Mouse (Mus musculus) lung, embryonic 16.5 days (tissue): ENCODE data around the gene Chpf. TPM values are rescaled to one million over a fixed set of nuclear protein-coding genes. Genes with fewer than 3 reads are reported as not detected.
A peak's percentile ranks its signal among the peaks of the same experiment; 100 is the strongest.

Experiments
- ATAC-seq: fragments of 200-750 bp; cut with Nextera tagmentation; 2 replicates; pipeline ENCODE4 v1.8.0; 2017; ENCODE audit warnings: low read depth, mild to moderate bottlenecking, moderate library complexity
- H3K27ac ChIP-seq: fragments of 300-500 bp; sonication (generic); 2 replicates; pipeline ENCODE4 v1.5.1; 2014; ENCODE audit warnings: mild to moderate bottlenecking, control low read depth, low read length
- H3K27me3 ChIP-seq: fragments of 300-500 bp; sonication (generic); 2 replicates; pipeline ENCODE4 v1.6.1; 2014; ENCODE audit warnings: low read depth, low read length, mixed read lengths; ENCODE audit not compliant: control insufficient read depth, insufficient read depth
- H3K36me3 ChIP-seq: fragments of 300-500 bp; sonication (generic); 2 replicates; pipeline ENCODE4 v1.6.1; 2014; ENCODE audit warnings: low read length; ENCODE audit not compliant: control insufficient read depth, insufficient read depth
- H3K4me1 ChIP-seq: fragments of 300-500 bp; sonication (generic); replicated peaks from 2 replicates; pipeline ENCODE4 v1.6.1; 2014; ENCODE audit warnings: low read length, mixed read lengths; ENCODE audit not compliant: control insufficient read depth, insufficient read depth
- H3K4me2 ChIP-seq: fragments of 300-500 bp; sonication (generic); 2 replicates; pipeline ENCODE4 v1.6.1; 2014; ENCODE audit warnings: low read depth, low read length, control low read depth
- H3K4me3 ChIP-seq: fragments of 300-500 bp; sonication (generic); 2 replicates; pipeline ENCODE4 v1.5.1; 2014; ENCODE audit warnings: mild to moderate bottlenecking, low read length, control low read depth
- H3K9ac ChIP-seq: fragments of 300-500 bp; sonication (generic); 2 replicates; pipeline ENCODE4 v1.6.1; 2014; ENCODE audit warnings: low read length, control low read depth
- H3K9me3 ChIP-seq: fragments of 300-500 bp; sonication (generic); 2 replicates; pipeline ENCODE4 v1.6.1; 2016; ENCODE audit warnings: low read length; ENCODE audit not compliant: control insufficient read depth
- WGBS: fragments of 180-500 bp; shearing (Covaris S2); extraction: QIAGEN DNeasy Blood & Tissue Kit; methylation state at CpG from one replicate; pipeline ENCODE4 v1.1.7; 2014; 5-methylcytosine and 5-hydroxymethylcytosine counted together
- polyA plus RNA-seq: library from polyadenylated mRNA; unstranded; fragments of >200 nt; fragmentation: Nextera tagmentation; extraction: Ambion mirVana; gene quantifications from 2 replicates; pipeline ENCODE4 v1.2.1, GENCODE M21; 2015

Gene Chpf
- polyA plus RNA-seq, 1 experiment from 2014 or later: 22.9 TPM

DNA sequence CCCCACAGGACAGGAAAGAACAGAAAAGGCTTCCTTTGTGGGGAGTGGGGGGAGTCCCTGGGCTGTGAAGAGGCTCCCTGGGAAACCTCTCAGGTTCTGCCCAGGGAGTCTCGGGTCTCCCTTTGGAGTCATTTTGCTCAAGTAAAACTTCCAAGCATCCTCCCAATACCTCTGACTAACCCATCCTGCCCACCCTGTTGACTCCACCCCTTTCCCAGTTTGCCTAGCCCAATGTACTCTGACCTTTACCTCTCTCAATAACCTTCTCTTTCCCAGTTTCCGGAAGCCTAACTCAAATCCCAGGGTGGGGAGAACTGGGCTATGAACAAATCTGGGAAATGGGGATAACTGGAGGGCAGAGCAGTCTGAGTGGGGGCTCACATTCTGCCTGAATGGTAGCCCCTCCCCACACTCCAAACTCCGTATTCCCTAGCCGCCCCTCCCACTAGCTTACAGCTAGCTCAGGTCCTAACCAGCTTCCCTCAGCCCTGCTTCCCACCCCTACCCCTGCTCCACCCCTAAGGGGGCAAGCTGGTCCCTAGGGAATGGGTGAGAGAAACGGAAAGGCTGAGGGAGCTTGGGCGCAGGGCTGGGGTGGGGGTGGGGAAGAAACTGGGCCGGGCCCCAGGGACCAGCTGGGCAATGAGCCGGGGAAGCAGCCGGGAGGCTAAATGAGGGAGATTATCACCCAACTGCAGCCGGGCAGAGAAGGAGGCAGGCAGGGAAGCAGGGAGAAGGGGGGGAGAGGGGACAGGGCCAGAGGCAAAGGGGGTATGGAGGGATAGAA is 31.6 kb downstream of the Chpf start:
- H3K4me1 ChIP-seq: peaks cover 55% of the 10 kb centered on the region
- no peak overlapping the region for H3K9ac ChIP-seq
- ATAC-seq: no peak
- no peaks in the 10 kb centered on the region; the same call in 1 of the 2 replicates for H3K36me3 ChIP-seq
- peak overlapping the region; percentile 29 for H3K4me2 ChIP-seq
- no peak overlapping the region for H3K27ac ChIP-seq
- H3K9me3 ChIP-seq: no peaks in the 10 kb centered on the region
- WGBS: 5% methylated on average over 10 of the region's 10 CpGs
- no peak overlapping the region for H3K4me3 ChIP-seq
- H3K27me3 ChIP-seq: peaks cover 70% of the 10 kb centered on the region

DNA sequence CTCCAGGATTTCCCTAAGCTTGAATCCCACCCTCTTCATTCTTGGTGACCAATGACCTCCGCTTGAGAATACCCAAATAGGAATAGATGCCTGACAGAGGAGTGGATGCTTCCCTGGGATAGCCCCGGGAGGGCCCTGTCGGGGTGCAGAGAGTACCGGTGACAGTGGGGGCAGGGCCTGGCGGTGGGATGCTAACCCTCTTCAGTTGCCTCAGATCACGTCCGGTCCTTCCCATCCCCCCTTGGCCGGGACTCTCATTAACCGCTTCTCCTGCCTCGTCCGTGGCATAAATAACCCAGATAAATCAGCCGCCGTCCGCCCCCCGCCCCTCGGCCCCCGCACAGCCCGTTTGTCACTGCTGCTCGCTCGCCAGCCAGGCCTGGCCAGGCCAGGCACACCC is 32.5 kb downstream of the Chpf start:
- 3% methylated on average over 17 of the region's 20 CpGs for WGBS
- Histone ChIP-seq H3K4me1 (peaks cover 55% of the 10 kb centered on the region), H3K9ac (no peak overlapping the region)

DNA sequence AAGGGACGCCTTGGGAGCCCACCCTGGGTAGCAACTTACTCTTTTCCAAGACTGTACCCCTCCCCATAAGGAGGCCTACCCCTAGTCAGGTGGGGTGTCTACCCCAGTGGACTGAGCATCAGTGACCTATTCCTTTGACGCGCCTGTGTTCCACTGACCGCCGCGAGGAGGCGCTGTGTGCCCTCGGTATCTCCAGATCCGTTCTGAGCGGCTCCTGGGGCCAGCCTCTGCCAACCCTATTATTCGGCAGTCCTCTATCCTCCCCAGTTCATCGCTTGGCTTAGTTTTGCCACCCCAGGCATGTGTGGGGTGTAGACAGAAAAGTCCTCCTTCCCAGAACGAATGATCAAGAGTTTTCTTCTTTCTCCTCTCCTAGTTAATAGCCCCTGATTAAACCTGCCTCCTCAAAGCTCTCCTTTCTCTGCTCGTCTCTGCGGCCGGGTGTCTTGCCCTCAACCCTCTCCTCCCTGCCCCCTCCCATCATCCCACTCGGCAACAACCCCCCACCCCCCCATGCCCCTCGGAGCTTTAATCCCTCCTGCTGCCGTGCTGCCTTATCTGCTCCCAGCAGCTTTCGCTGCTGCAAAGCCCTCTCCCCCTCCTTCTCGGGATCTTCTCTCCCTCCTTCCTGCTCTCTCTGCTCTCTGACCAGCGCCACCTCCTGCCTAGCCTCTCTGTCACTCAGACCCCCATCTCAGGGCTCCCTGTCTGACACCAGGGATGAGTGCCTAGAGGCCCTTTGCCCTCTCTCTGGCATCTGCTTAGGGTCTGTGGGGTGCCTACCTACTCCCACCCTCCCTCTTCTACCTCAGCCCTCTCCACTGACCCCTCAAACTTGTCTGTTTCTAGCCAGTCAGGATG is 33.1 kb downstream of the Chpf start:
- Histone ChIP-seq H3K9ac (no peak overlapping the region; the same call in 1 of the 2 replicates), H3K27ac (no peak overlapping the region), H3K4me2 (peak overlapping the region; percentile 48), H3K4me1 (peaks cover 55% of the 10 kb centered on the region), H3K36me3 (no peaks in the 10 kb centered on the region; the same call in 1 of the 2 replicates), H3K27me3 (peaks cover 56% of the 10 kb centered on the region), H3K9me3 (no peaks in the 10 kb centered on the region), H3K4me3 (peak overlapping the region; percentile 20; the same call in 1 of the 2 replicates)
- 2% methylated on average over 22 of the region's 22 CpGs for WGBS
- peak; percentile 30 for ATAC-seq

More for the DNA sequence above, 32.5 kb downstream of the Chpf start:
- Histone ChIP-seq H3K27ac (no peak overlapping the region), H3K9me3 (no peaks in the 10 kb centered on the region), H3K27me3 (peaks cover 63% of the 10 kb centered on the region), H3K4me2 (peak overlapping the region; percentile 24), H3K36me3 (no peaks in the 10 kb centered on the region; the same call in 1 of the 2 replicates), H3K4me3 (no peak overlapping the region)
- peak; percentile 6; the same call in 1 of the 2 replicates for ATAC-seq

DNA sequence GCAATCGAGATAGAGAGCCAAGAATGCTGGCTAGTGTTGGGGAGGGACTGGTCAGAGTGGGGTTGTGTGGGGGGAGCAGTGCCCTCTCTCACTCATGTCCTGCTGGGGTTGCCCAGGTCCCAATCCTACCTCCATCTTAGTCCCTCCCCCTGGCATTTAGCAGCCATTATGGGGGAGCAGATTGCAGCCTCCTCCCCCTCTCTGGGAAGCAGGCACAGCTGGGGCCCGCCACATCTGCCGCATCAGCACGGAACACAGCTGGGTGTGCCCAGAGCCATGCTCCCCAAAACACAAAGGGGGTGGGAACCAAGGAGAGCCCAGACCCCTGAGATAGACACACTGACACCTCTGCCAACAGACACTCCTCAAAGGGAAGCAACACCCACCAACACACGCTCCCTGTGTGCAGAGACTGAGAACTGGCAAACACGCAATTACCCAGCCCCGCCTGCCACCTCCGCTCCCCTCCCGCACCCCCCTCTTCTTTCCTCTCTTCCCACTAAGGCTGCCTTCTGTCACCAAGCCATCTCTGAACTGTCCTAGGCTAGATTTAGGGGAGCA is 33.9 kb downstream of the Chpf start:
- Histone ChIP-seq H3K36me3 (peaks cover 2% of the 10 kb centered on the region), H3K4me3 (no peak overlapping the region), H3K27ac (no peak overlapping the region), H3K27me3 (peaks cover 49% of the 10 kb centered on the region), H3K4me1 (peaks cover 47% of the 10 kb centered on the region), H3K9me3 (no peaks in the 10 kb centered on the region), H3K4me2 (peak overlapping the region; percentile 7; the same call in 1 of the 2 replicates), H3K9ac (no peak overlapping the region)
- peak; percentile 24; the same call in 1 of the 2 replicates for ATAC-seq
- WGBS: 12% methylated on average over 9 of the region's 9 CpGs

DNA sequence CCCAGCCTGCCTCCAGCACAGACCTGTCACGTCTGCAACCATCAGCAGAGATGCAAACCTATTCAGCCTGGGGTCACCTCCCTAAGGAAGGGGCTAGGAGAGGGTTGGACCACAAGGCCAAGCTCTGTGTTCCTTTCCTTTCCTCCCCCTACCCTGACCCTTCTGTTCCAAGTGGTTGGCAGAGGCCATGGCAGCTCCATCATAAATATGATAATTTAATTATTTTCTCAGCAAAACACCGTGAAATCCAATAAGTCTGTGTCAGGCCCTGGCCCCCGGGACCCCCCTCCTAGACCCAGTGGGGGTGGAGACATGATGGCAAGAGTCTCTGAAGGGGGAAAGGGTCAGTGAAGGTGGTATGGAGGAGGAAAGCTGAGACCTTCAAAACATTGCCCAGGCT is 34.9 kb downstream of the Chpf start:
- Histone ChIP-seq H3K4me3 (no peak overlapping the region), H3K4me1 (peaks cover 41% of the 10 kb centered on the region), H3K9me3 (no peaks in the 10 kb centered on the region), H3K4me2 (no peak overlapping the region), H3K36me3 (peaks cover 2% of the 10 kb centered on the region), H3K9ac (no peak overlapping the region), H3K27me3 (peaks cover 39% of the 10 kb centered on the region), H3K27ac (no peak overlapping the region)
- no peak for ATAC-seq
- 47% methylated on average over 3 of the region's 3 CpGs for whole genome bisulfite sequencing

DNA sequence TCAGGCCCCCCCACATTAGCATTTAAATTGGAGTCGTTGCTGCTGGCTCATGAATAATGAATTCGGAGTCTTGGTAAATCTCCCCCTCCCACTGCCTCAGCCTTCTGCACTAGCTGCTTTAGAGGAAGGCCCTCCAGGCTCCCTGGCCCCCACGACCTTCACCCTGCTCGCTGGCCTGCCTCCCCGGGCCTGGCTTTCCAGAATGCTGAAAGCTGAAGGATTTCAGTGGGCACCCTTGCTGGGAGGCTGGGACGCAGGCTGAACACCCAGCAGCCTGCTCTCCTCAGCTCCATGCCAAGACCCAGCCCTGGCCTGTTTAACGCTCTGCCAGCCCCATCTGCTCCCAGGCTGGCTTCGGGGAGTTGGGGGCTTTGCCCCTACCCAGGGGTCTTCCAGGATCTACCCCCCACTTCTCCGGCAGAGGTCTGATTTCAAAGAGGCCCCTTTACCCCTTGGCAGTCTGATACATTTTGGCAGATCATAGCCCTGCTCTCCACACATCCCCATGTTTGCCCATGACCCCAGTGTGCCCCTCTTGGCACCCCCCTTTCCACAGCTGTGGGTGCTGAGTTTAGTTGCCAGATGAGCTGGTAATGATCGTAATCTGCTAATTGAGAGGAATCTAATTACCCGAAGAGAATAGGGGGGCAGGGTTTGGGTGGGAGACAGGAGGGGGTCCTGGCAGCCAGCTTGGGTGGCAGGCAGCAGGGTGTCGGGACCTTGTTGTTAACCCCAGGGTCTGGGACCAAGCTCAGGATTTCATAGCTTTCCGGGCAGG is 35.7 kb downstream of the Chpf start:
- Histone ChIP-seq H3K9ac (no peak overlapping the region), H3K36me3 (peaks cover 2% of the 10 kb centered on the region), H3K4me1 (peaks cover 37% of the 10 kb centered on the region), H3K27me3 (peaks cover 31% of the 10 kb centered on the region), H3K27ac (no peak overlapping the region), H3K4me2 (no peak overlapping the region), H3K4me3 (no peak overlapping the region), H3K9me3 (no peaks in the 10 kb centered on the region)
- 46% methylated on average over 13 of the region's 13 CpGs for WGBS
- ATAC-seq: no peak

DNA sequence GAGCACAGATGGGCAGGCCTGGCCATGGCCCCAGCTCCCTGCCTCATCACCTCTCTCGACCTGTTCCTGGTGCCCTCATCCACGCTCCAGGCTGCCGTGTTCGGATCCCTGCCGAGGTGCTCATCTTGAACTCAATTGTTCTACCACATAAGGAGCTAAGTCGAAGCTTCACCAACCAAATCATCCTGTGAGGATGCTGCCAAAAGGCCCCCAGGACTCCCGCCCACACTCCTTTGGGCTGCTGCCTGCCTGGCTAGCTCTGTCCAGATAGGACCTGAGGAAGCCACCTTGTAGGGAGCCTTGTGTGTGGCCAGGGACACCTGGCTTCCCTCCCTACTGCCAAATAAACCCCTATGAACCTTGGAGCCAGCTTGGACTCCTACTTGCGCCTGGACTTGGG is 36.3 kb downstream of the Chpf start:
- WGBS: 61% methylated on average over 8 of the region's 8 CpGs
- peaks cover 2% of the 10 kb centered on the region for H3K36me3 ChIP-seq

DNA sequence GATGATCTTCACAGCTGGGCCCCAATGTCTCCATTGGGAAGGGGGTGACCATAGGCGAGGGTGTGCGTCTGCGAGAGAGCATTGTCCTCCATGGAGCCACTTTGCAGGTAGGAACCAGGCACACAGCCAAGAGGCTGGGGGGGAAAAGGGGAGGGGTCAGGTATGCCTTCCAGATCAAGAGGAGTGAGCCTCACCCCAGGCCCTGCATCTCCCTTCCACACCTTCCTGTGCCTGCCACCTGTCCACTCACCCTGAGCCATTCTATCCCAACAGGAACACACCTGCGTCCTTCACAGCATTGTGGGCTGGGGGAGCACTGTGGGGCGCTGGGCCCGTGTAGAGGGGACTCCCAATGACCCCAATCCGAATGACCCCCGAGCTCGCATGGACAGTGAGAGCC is 36.9 kb downstream of the Chpf start:
- 72% methylated on average over 9 of the region's 9 CpGs for WGBS
- H3K4me1 ChIP-seq: peaks cover 26% of the 10 kb centered on the region

More for the DNA sequence above, 36.3 kb downstream of the Chpf start:
- ATAC-seq: no peak
- Histone ChIP-seq H3K4me3 (no peak overlapping the region), H3K4me2 (no peak overlapping the region), H3K27me3 (peaks cover 27% of the 10 kb centered on the region), H3K4me1 (peaks cover 32% of the 10 kb centered on the region), H3K9me3 (no peaks in the 10 kb centered on the region), H3K27ac (no peak overlapping the region), H3K9ac (no peak overlapping the region)

More for the DNA sequence above, 36.9 kb downstream of the Chpf start:
- Histone ChIP-seq H3K27me3 (peaks cover 20% of the 10 kb centered on the region), H3K9ac (no peak overlapping the region), H3K4me3 (no peak overlapping the region), H3K36me3 (peaks cover 2% of the 10 kb centered on the region), H3K4me2 (no peak overlapping the region), H3K9me3 (no peaks in the 10 kb centered on the region), H3K27ac (no peak overlapping the region)
- ATAC-seq: no peak
